Mouse (Mus musculus) erythroblast, embryonic 14.5 days (primary cell): ENCODE data around the gene Itsn1.

Experiments used
- GATA1 ChIP-seq: IDR thresholded peaks from 2 replicates; pipeline ENCODE4 v1.6.1; 2012; ENCODE audit warnings: low read length, inconsistent platforms, mixed read lengths
- TAL1 ChIP-seq: IDR thresholded peaks from 3 replicates; pipeline ENCODE4 v1.6.1; 2012; ENCODE audit warnings: low read length, inconsistent platforms, mixed read lengths

GRCm38 (mm10) chr16:91968725-91969124 is 239.6 kb downstream of the Itsn1 start:
- no peak for TF ChIP-seq TAL1
- TF ChIP-seq GATA1 = no peak
